Mouse (Mus musculus): ENCODE measurements around the gene Gm20765. TPM values are rescaled to one million over a fixed set of nuclear protein-coding genes. Genes with fewer than 3 reads are reported as not detected.
"Not testable (repeated sequence)": the region's sequence is repeated elsewhere in the genome, so short reads cannot be mapped to it uniquely, and the experiment has no call there.

The Gm20765 gene
- total RNA-seq (2021) = not detected

DNA sequence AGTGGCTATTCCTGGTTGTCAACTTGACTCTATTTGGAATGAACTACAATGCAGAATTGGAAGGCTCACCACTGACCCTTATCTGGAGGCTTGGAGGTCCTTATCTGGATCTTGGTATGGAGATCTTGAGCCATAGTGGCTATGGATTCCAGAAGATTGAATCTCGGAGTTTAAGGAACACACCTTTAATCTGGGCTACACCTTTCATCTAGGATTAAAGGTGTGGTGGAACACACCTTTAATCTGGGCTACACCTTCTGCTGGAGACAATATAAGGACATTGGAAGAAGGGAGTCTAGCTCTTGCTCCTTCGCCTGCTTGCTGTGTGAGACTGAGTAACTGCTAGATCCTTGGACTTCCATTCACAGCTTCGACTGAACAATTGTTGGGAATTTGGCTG lies at the start of gene Gm20765:
Gene Gm20765 (plus strand): TSS at position 301 of the 400 bp plus-strand sequence.
- DNase-seq; intact Hi-C loops (cut with DNase I): not testable (repeated sequence)

DNA sequence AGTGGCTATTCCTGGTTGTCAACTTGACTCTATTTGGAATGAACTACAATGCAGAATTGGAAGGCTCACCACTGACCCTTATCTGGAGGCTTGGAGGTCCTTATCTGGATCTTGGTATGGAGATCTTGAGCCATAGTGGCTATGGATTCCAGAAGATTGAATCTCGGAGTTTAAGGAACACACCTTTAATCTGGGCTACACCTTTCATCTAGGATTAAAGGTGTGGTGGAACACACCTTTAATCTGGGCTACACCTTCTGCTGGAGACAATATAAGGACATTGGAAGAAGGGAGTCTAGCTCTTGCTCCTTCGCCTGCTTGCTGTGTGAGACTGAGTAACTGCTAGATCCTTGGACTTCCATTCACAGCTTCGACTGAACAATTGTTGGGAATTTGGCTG lies 42.6 kb upstream of the Gm20765 start, which contains the start of gene Gm21293:
Gene Gm21293 (plus strand): TSS at position 301 of the 400 bp plus-strand sequence.
- intact Hi-C loops (cut with DNase I); DNase-seq: not testable (repeated sequence)

DNA sequence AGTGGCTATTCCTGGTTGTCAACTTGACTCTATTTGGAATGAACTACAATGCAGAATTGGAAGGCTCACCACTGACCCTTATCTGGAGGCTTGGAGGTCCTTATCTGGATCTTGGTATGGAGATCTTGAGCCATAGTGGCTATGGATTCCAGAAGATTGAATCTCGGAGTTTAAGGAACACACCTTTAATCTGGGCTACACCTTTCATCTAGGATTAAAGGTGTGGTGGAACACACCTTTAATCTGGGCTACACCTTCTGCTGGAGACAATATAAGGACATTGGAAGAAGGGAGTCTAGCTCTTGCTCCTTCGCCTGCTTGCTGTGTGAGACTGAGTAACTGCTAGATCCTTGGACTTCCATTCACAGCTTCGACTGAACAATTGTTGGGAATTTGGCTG lies 34.1 kb upstream of the Gm20765 start, which contains the start of gene Gm6763:
Gene Gm6763 (plus strand): TSS at position 301 of the 400 bp plus-strand sequence.
- intact Hi-C loops (cut with DNase I) = not testable (repeated sequence)

DNA sequence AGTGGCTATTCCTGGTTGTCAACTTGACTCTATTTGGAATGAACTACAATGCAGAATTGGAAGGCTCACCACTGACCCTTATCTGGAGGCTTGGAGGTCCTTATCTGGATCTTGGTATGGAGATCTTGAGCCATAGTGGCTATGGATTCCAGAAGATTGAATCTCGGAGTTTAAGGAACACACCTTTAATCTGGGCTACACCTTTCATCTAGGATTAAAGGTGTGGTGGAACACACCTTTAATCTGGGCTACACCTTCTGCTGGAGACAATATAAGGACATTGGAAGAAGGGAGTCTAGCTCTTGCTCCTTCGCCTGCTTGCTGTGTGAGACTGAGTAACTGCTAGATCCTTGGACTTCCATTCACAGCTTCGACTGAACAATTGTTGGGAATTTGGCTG lies 25.6 kb upstream of the Gm20765 start, which contains the start of gene Gm8764:
Gene Gm8764 (plus strand): TSS at position 301 of the 400 bp plus-strand sequence.
- DNase-seq; intact Hi-C loops (cut with DNase I): not testable (repeated sequence)

More for the DNA sequence above, 34.1 kb upstream of the Gm20765 start, which contains the start of gene Gm6763:
- DNase-seq = not testable (repeated sequence)

DNA sequence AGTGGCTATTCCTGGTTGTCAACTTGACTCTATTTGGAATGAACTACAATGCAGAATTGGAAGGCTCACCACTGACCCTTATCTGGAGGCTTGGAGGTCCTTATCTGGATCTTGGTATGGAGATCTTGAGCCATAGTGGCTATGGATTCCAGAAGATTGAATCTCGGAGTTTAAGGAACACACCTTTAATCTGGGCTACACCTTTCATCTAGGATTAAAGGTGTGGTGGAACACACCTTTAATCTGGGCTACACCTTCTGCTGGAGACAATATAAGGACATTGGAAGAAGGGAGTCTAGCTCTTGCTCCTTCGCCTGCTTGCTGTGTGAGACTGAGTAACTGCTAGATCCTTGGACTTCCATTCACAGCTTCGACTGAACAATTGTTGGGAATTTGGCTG lies 17.1 kb upstream of the Gm20765 start, which contains the start of gene Gm21304:
Gene Gm21304 (plus strand): TSS at position 301 of the 400 bp plus-strand sequence.
- not testable (repeated sequence) for DNase-seq

GRCm38 (mm10) chr10:104176724-104177123 lies 8.6 kb upstream of the Gm20765 start, which contains the start of gene Gm21312:
Gm21312 (plus strand) TSS chr10:104177024.
- intact Hi-C loops (cut with DNase I); DNase-seq: not testable (repeated sequence)

More for the DNA sequence above, 17.1 kb upstream of the Gm20765 start, which contains the start of gene Gm21304:
- intact Hi-C loops (cut with DNase I) = not testable (repeated sequence)

GRCm38 (mm10) chr10:104193742-104194141 lies 8.4 kb downstream of the Gm20765 start, which contains the start of gene Gm4340:
Gm4340 (plus strand) TSS chr10:104194042.
- intact Hi-C loops (cut with DNase I); DNase-seq: not testable (repeated sequence)

DNA sequence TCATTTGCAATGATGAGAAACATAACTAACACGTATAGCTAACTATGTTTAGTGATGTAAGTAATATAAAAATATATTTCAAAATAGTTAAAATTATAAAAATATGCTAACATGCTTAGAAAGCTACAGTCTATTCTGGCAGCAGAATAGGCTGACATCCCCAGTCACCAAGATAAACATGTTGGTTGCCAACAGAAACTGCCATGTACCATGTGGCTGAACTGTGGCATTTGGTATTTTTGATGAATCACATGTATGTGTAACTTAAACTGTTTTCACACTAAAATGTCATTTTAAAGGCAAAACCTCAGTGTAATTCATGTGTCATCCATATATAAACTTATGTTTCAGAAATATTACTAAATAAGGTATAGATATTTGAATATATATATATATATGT lies 24.3 kb downstream of the Gm20765 start:
- intact Hi-C loops (cut with DNase I) = no loop called here
- DNase-seq = no peak

- no peak for DNase-seq
- intact Hi-C loops (cut with DNase I) = no loop called here
These were observed 25.1 kb downstream of the Gm20765 start for GRCm38 (mm10) chr10:104210268-104210990.

DNA sequence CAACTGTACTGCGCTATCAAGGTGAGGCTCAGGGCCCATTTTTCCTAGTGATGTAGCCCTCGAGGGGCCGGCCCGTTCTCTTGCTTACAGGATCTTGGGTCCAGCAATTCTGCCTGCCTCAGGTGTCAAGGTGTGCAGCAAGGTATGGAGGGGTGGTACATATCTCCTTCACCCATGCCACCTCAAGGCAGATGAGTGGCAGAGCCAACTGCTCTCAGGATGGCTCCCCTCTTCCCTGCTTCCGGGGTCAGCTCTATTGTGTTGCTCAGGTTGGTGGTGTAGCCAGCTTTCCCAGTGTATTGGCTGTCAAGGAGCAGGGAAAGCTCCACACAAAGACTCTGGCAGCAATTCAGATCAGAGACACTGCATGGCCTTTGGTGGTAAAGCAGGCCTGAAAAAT lies 29.2 kb downstream of the Gm20765 start:
- intact Hi-C loops (cut with DNase I) = no loop called here
- DNase-seq = no peak

- intact Hi-C loops (cut with DNase I) = no loop called here
- DNase-seq = no peak
These were observed 35.1 kb downstream of the Gm20765 start for GRCm38 (mm10) chr10:104220303-104221021.

Other genes with a start within 250 kb of the Gm20765 start
- gene Gm21293, start 42.5 kb upstream of the Gm20765 start, total RNA-seq (2021) = not detected
- gene Gm6763, start 34.0 kb upstream of the Gm20765 start, total RNA-seq (2021) = not detected
- gene Gm8764, start 25.5 kb upstream of the Gm20765 start, total RNA-seq (2021) = not detected
- gene Gm21304, start 17.0 kb upstream of the Gm20765 start, total RNA-seq (2021) = not detected
- not detected for gene Gm21312, start 8.5 kb upstream of the Gm20765 start, total RNA-seq (2021)
- gene Gm4340, start 8.5 kb downstream of the Gm20765 start, total RNA-seq (2021) = not detected